15 mouse cellular contexts compared by ENCODE assay signal in the genomic region with DNA sequence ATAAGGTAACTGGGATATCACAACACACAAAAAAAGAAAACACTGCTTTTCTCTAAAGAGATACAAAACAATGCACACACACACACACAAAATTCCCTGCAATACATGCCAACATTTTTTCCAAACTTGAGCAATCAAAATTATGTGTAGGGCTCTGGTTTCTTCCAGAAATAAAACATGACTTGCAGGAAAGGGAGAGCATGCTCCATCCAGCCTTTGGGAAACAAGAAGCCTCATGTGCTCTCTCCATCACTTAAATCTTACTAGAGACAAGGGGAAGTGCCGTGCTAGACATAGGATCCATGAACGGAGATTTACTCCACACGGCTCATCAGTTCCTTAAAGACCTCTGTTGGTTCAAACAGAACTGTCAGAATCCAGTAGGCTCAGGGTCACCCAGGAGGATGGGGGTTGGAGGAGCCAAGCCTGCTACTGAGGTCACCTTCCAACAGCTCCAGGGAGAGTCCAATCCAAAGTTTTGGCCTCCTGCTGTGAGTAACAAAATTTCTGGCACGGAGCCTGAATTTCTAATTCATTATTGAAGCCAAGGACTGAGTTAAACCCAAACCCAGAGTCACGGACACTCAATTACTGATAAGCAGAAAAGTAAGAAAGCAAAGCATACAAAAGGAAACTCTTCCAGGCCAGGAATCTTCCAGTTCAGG. TPM values are rescaled to one million over a fixed set of nuclear protein-coding genes. Genes with fewer than 3 reads are reported as not detected.
A peak's percentile ranks its signal among the peaks of the same experiment; 100 is the strongest.
DNase-seq lines count a peak whose midpoint lies in the region; ATAC-seq and TF ChIP-seq lines count a peak whose summit lies in the region.
"Had no signal": no experiment of that assay in that cellular context is flagged by ENCODE, and none has a peak within 500 bp of the region (broad histone marks: within the 10 kb centered on the region; RNA-seq: fewer than 3 reads in every experiment).

No protein-coding gene starts in this region.

- no peak overlapping the region for H3K9ac ChIP-seq in heart, embryonic 13.5 days
- H3K9ac ChIP-seq in heart, embryonic 12.5 days = no peak overlapping the region
- no peak overlapping the region for H3K9ac ChIP-seq in liver, embryonic 14.5 days (replicated peaks)
- no peak overlapping the region for H3K9ac ChIP-seq in midbrain, embryonic 14.5 days (replicated peaks; ENCODE audit: low read length)
- H3K9ac ChIP-seq: forebrain, embryonic 12.5 days; hindbrain, embryonic 12.5 days; limb, embryonic 15.5 days had no signal

- intact Hi-C loops in gastrocnemius, postnatal 14 days (cut with DNase I; ENCODE audit: low total_unique reads) = no loop called here

- peak overlapping the region; percentile 15; the same call in 1 of the 2 replicates for H3K4me2 ChIP-seq in heart, embryonic 13.5 days
- no peak overlapping the region for H3K4me2 ChIP-seq in heart, embryonic 12.5 days
- H3K4me2 ChIP-seq in liver, embryonic 14.5 days (ENCODE audit: low read depth) = peak overlapping the region; percentile 97
- H3K4me2 ChIP-seq in midbrain, embryonic 14.5 days (ENCODE audit: low read length) = no peak overlapping the region
- H3K4me2 ChIP-seq: forebrain, embryonic 12.5 days; hindbrain, embryonic 12.5 days; limb, embryonic 15.5 days had no signal

- no peak overlapping the region for H3K4me3 ChIP-seq in heart, embryonic 13.5 days
- no peak overlapping the region for H3K4me3 ChIP-seq in heart, embryonic 12.5 days
- H3K4me3 ChIP-seq in liver, embryonic 14.5 days (ENCODE audit: insufficient read depth in 1 of 2, low read depth in 2 of 2, low read length in 2 of 2) = no peak overlapping the region; a peak in 1 of 4 replicates
- H3K4me3 ChIP-seq in midbrain, embryonic 14.5 days (replicated peaks; ENCODE audit: low read depth, low read length) = no peak overlapping the region
- H3K4me3 ChIP-seq: embryonic facial prominence, embryonic 10.5 days; forebrain, embryonic 12.5 days; hindbrain, embryonic 12.5 days; limb, embryonic 15.5 days had no signal

- no peak for ATAC-seq in heart, embryonic 13.5 days (ENCODE audit: extremely low read depth, insufficient number of reproducible peaks, low FRiP score, low TSS enrichment)
- no peak for ATAC-seq in heart, embryonic 12.5 days (ENCODE audit: insufficient number of reproducible peaks, low FRiP score)
- no peak for ATAC-seq in liver, embryonic 14.5 days (ENCODE audit: insufficient read depth)
- ATAC-seq in midbrain, embryonic 14.5 days (ENCODE audit: low FRiP score, low TSS enrichment) = no peak

- 70% methylated on average over 5 of the region's 5 CpGs for WGBS in heart, embryonic 13.5 days
- WGBS in heart, embryonic 12.5 days = 76% methylated on average over 5 of the region's 5 CpGs
- WGBS in liver, embryonic 14.5 days (ENCODE audit: insufficient replicate concordance) = 69% methylated on average over 5 of the region's 5 CpGs
- WGBS in midbrain, embryonic 14.5 days = 64% methylated on average over 5 of the region's 5 CpGs

- H3K27me3 ChIP-seq in heart, embryonic 13.5 days (replicated peaks) = peaks cover 9% of the 10 kb centered on the region
- 0 out of 2 replicates have a peak, but pooled peaks cover 5% of the 10 kb centered on the region for H3K27me3 ChIP-seq in heart, embryonic 12.5 days (replicated peaks)
- no peaks in the 10 kb centered on the region for H3K27me3 ChIP-seq in liver, embryonic 14.5 days (ENCODE audit: control insufficient read depth, insufficient read depth, low read length)
- no peaks in the 10 kb centered on the region for H3K27me3 ChIP-seq in midbrain, embryonic 14.5 days (ENCODE audit: control insufficient read depth, insufficient read depth, low read length)
- H3K27me3 ChIP-seq: forebrain, embryonic 12.5 days; hindbrain, embryonic 12.5 days; limb, embryonic 15.5 days had no signal

- no peak overlapping the region for H3K27ac ChIP-seq in heart, embryonic 13.5 days (replicated peaks)
- no peak overlapping the region for H3K27ac ChIP-seq in heart, embryonic 12.5 days (ENCODE audit: poor library complexity, severe bottlenecking)
- H3K27ac ChIP-seq in liver, embryonic 14.5 days = no peak overlapping the region
- H3K27ac ChIP-seq in midbrain, embryonic 14.5 days (replicated peaks; ENCODE audit: low read depth, low read length) = no peak overlapping the region
- H3K27ac ChIP-seq: embryonic facial prominence, embryonic 10.5 days; forebrain, embryonic 12.5 days; hindbrain, embryonic 12.5 days; limb, embryonic 15.5 days had no signal

- peaks cover 68% of the 10 kb centered on the region for H3K4me1 ChIP-seq in heart, embryonic 13.5 days
- H3K4me1 ChIP-seq in heart, embryonic 12.5 days (replicated peaks) = peaks cover 43% of the 10 kb centered on the region
- H3K4me1 ChIP-seq in liver, embryonic 14.5 days (replicated peaks; ENCODE audit: control insufficient read depth in 2 of 2, insufficient read depth in 2 of 2, low read length in 1 of 2) = peaks cover 68 to 70% of the 10 kb centered on the region in 2 experiments
- peaks cover 4% of the 10 kb centered on the region; the same call in 1 of the 2 replicates for H3K4me1 ChIP-seq in midbrain, embryonic 14.5 days (ENCODE audit: control insufficient read depth, insufficient read depth, low read length)

- no peak for TF ChIP-seq CTCF in liver, embryonic 14.5 days (IDR thresholded peaks at IDR 0.05; ENCODE audit: low read depth)

- H3K9me3 ChIP-seq in heart, embryonic 13.5 days = no peaks in the 10 kb centered on the region
- H3K9me3 ChIP-seq in heart, embryonic 12.5 days (replicated peaks) = no peaks in the 10 kb centered on the region
- H3K9me3 ChIP-seq in liver, embryonic 14.5 days (ENCODE audit: control insufficient read depth, low read length) = no peaks in the 10 kb centered on the region
- no peaks in the 10 kb centered on the region for H3K9me3 ChIP-seq in midbrain, embryonic 14.5 days (ENCODE audit: control insufficient read depth, low read length)
- H3K9me3 ChIP-seq: embryonic facial prominence, embryonic 10.5 days; forebrain, embryonic 12.5 days; hindbrain, embryonic 12.5 days; limb, embryonic 15.5 days had no signal

- no peak for TF ChIP-seq EP300 in liver, embryonic 14.5 days (IDR thresholded peaks at IDR 0.05; ENCODE audit: low read depth)

- DNase-seq in lung, postnatal 36 days = peak; percentile 10
- no peak for DNase-seq in lung, postnatal 4 days
- peak; percentile 48 for DNase-seq in adrenal gland, postnatal 25 days
- no peak for DNase-seq in liver, embryonic 14.5 days (ENCODE audit: low read depth in 3 of 3, low spot score in 3 of 3)
- no peak for DNase-seq in gastrocnemius, postnatal 14 days
- DNase-seq in midbrain, embryonic 14.5 days = no peak
- DNase-seq: B cell, adult 2 months; right cerebral cortex, postnatal 14 days; thymus, postnatal 14 days had no signal

- no peaks in the 10 kb centered on the region for H3K36me3 ChIP-seq in heart, embryonic 13.5 days
- H3K36me3 ChIP-seq in heart, embryonic 12.5 days = no peaks in the 10 kb centered on the region
- no peaks in the 10 kb centered on the region for H3K36me3 ChIP-seq in liver, embryonic 14.5 days (replicated peaks; ENCODE audit: control insufficient read depth, insufficient read depth, low read depth)
- H3K36me3 ChIP-seq in midbrain, embryonic 14.5 days (ENCODE audit: control insufficient read depth, insufficient read depth, low read length) = no peaks in the 10 kb centered on the region
- H3K36me3 ChIP-seq: embryonic facial prominence, embryonic 10.5 days; forebrain, embryonic 12.5 days; hindbrain, embryonic 12.5 days; limb, embryonic 15.5 days had no signal

RNA-seq across cellular contexts. Expression of gene Ninl, which starts 32.8 kb away (rescaled TPM):
- 5.3 and 5.8 TPM in 2 replicates for polyA plus RNA-seq in heart, embryonic 13.5 days (2015; fragmentation: Nextera tagmentation; extraction: Ambion mirVana)
- 6.7 and 8.4 TPM in 2 replicates for polyA plus RNA-seq in heart, embryonic 12.5 days (2016; fragmentation: Nextera tagmentation; extraction: Ambion mirVana)
- 30.3 and 34.7 TPM in 2 replicates for total RNA-seq in adrenal gland, postnatal 25 days (2021)
- polyA plus RNA-seq in liver, embryonic 14.5 days (2012; rRNA removed) = 7.2 and 17.3 TPM in 2 replicates
- polyA plus RNA-seq in liver, embryonic 14.5 days (2014; fragmentation: Nextera tagmentation; extraction: Ambion mirVana) = 7.0 and 9.8 TPM in 2 replicates
- under 1 TPM; 0.27 to 0.39 TPM for total RNA-seq in gastrocnemius, postnatal 14 days (2021)
- 2.9 and 5.0 TPM in 2 replicates for polyA plus RNA-seq in midbrain, embryonic 14.5 days (2014; fragmentation: Nextera tagmentation; extraction: Ambion mirVana)

RNA-seq across cellular contexts. Expression of gene Nanp, which starts 32.8 kb away (rescaled TPM):
- 20.4 and 24.5 TPM in 2 replicates for polyA plus RNA-seq in heart, embryonic 13.5 days (2015; fragmentation: Nextera tagmentation; extraction: Ambion mirVana)
- polyA plus RNA-seq in heart, embryonic 12.5 days (2016; fragmentation: Nextera tagmentation; extraction: Ambion mirVana) = 23.5 and 23.7 TPM in 2 replicates
- total RNA-seq in adrenal gland, postnatal 25 days (2021) = 14.8 and 16.3 TPM in 2 replicates
- polyA plus RNA-seq in liver, embryonic 14.5 days (2012; rRNA removed) = 17.9 and 28.8 TPM in 2 replicates
- polyA plus RNA-seq in liver, embryonic 14.5 days (2014; fragmentation: Nextera tagmentation; extraction: Ambion mirVana) = 76.9 and 81.4 TPM in 2 replicates
- total RNA-seq in gastrocnemius, postnatal 14 days (2021) = 1 to 10 TPM; 5.1 to 5.8 TPM
- polyA plus RNA-seq in midbrain, embryonic 14.5 days (2014; fragmentation: Nextera tagmentation; extraction: Ambion mirVana) = 33.5 and 38.0 TPM in 2 replicates

Comparison
In these comparisons a context has a peak if more than half of its experiments do, and no peak if none do; other contexts are left out.
1. H3K4me2 ChIP-seq: peak in heart, embryonic 13.5 days (single experiment) and liver, embryonic 14.5 days (single experiment); none in heart, embryonic 12.5 days (single experiment) and midbrain, embryonic 14.5 days (single experiment).
2. DNase-seq: peak in lung, postnatal 36 days (single experiment) and adrenal gland, postnatal 25 days (single experiment); none in lung, postnatal 4 days (0 of 2), liver, embryonic 14.5 days (0 of 3), gastrocnemius, postnatal 14 days (single experiment) and midbrain, embryonic 14.5 days (single experiment).